Mouse (Mus musculus) olfactory bulb, adult 2 months (tissue): ENCODE measurements around the gene Cux2.

Experiments used
- CTCF ChIP-seq: fragments of 200-500 bp; IDR thresholded peaks from 2 replicates; pipeline ENCODE4 v1.5.1; 2012; ENCODE audit warnings: low read depth, mild to moderate bottlenecking, low read length, moderate library complexity; ENCODE audit not compliant: insufficient read depth
- POLR2A ChIP-seq: fragments of 200-500 bp; IDR thresholded peaks from 2 replicates; pipeline ENCODE4 v1.6.1; 2012; ENCODE audit warnings: mild to moderate bottlenecking, low read depth, low read length, moderate library complexity; ENCODE audit not compliant: insufficient read depth

DNA sequence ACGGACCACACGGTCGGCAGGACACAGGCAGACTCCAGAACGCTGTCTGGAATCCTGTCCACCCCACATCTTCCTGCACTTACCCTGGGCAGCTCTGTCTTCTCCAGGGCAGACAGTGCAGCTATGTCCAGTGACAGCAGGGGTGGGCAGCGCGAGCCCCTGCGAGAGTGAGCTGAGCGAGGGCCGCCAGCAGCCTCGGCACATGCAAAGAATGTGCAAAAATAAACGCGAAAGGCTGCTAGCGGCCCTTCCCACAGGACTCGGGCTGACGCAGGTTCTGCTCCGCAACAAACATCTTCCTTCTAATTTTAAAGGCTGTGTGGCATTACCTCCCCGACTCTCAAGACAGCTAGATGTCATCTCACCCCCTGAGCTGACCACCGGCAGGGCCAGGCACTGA lies 47.8 kb downstream of the Cux2 start:
- TF ChIP-seq POLR2A, result no peak
- no peak for TF ChIP-seq CTCF
